Mouse (Mus musculus) gastrocnemius, adult 2 months (tissue): Measurements from ENCODE around the gene Wbp2. TPM values are rescaled to one million over a fixed set of nuclear protein-coding genes. Genes with fewer than 3 reads are reported as not detected.
"Not testable (repeated sequence)": the region's sequence is repeated elsewhere in the genome, so short reads cannot be mapped to it uniquely, and the experiment has no call there.

Experiments used
- DNase-seq: peaks from one replicate; pipeline ENCODE4 v3.0.0; 2022
- H3K27ac ChIP-seq: fragments of 200-600 bp; 2 replicates; pipeline ENCODE4 v1.8.1; 2022; ENCODE audit warnings: mild to moderate bottlenecking
- H3K4me3 ChIP-seq: fragments of 200-600 bp; 2 replicates; pipeline ENCODE4 v1.8.1; 2022; ENCODE audit warnings: mild to moderate bottlenecking, moderate library complexity
- CTCF ChIP-seq: fragments of 200-600 bp; IDR thresholded peaks from 2 replicates; pipeline ENCODE4 v1.8.1; 2022; ENCODE audit warnings: antibody characterized with exemption, mild to moderate bottlenecking, moderate library complexity
- intact Hi-C: fragments of 180-260 bp; cut with DNase I; formaldehyde crosslinking; loops from one replicate; pipeline ENCODE4 v1.15.1; 2025
- total RNA-seq, 2 experiments: library from RNA; stranded (reverse); gene quantifications; 2 replicates each; pipeline ENCODE4 v1.2.3; 2021

The Wbp2 gene
- total RNA-seq, 2 experiments from 2014 or later = 77.2 to 81.8 TPM

DNA sequence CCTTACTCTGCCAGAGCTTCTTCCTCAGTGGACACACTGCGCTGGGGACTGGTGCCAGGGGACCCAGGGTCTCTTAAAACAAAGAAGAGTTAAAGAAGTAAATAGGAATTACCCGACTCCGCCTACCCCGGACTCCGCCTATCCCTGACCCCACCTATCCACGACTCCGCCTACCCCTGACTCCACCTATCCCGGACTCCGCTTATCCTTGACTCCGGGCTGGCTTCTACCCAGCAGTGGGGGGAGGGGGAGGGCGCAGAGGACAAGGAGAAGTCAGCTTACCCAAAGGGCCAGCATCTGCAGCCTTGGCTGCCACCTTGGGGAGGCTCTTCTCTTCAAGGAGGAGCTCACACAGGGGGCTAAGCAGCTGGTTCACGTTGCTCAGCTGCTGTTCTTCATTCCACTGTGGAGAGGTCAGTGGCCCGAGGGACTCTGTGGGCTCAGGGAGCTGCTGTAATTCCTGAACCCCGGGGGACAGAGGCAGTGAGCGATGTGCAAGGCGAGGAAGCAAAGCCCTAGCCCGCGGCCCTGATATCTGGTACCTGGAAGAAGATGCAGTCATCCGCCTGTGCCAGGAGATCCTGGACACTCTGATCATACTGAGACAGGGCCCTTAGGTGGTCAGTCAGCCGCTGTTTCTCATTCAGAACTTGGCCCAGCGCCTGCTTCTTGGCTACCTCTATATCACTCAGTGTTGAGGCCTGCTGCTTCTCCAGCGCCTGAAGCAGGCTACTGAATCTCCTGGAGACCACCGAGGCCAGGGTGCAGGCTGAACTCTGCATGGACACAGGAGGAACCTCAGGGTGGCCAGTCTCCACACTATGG is 40.6 kb upstream of the Wbp2 start, which contains the start of gene Trim47:
TSS of gene Trim47 (minus strand) at position 55 of the 825 bp plus-strand sequence.
- no peak for TF ChIP-seq CTCF
- H3K4me3 ChIP-seq = peak within 1 kb of the TSS; percentile 40
- peak; percentile 84 for DNase-seq
- H3K27ac ChIP-seq = peak within 1 kb of the TSS; percentile 57
- intact Hi-C loops = no loop called here

- DNase-seq = no peak
- Histone ChIP-seq H3K27ac (no peak overlapping the region), H3K4me3 (no peak overlapping the region)
- intact Hi-C loops = no loop called here
- no peak for TF ChIP-seq CTCF
Observed at GRCm38 (mm10) chr11:116126261-116126660, 39.5 kb upstream of the Wbp2 start.

DNA sequence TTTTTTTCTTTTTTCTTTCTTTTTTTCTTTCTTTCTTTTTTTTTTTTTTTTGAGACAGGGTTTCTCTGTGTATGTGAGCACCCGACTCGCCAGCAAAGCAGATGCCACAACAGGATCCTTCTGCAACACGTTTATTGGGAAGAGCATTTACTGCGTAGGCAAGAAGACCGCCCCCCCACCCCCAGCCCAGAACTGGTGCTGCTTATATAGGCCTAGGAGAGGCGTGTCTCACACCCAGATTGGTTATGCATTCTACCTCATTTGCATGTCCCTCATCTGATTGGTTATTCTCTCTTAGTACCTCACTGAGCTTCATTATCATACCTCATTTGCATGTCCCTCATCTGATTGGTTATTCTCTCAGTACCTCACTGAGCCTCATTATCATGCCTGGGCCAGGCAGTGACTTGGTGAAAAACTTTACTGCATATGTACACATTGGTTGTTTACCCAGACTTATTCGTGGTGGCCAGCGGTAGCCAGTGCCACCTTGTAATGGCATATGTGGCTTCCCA is 35.0 kb upstream of the Wbp2 start:
- H3K27ac ChIP-seq, intact Hi-C loops, DNase-seq, H3K4me3 ChIP-seq: not testable (repeated sequence)

DNA sequence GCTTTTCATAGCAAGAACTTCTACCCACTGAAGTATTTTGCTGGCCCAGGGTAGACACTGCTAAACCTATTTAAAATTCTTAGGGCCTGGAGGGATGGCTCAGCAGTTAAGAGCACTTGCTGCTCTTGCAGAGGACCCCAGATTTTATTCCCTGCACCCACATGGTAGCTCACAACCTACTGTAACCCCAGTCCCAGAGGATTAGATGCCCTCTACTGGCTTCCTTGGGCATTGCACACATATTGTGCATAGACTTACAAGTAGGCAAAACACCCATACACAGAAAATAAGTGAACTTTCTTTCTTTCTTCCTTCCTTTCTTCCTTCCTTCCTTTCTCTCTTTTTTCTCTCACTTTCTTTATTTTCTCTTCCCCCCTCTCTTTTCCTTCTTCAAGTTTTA is 31.0 kb upstream of the Wbp2 start:
- H3K4me3 ChIP-seq = no peak overlapping the region
- peak; percentile 31 for DNase-seq
- TF ChIP-seq CTCF = peak; percentile 48
- intact Hi-C loops = no loop called here
- H3K27ac ChIP-seq = no peak overlapping the region

DNA sequence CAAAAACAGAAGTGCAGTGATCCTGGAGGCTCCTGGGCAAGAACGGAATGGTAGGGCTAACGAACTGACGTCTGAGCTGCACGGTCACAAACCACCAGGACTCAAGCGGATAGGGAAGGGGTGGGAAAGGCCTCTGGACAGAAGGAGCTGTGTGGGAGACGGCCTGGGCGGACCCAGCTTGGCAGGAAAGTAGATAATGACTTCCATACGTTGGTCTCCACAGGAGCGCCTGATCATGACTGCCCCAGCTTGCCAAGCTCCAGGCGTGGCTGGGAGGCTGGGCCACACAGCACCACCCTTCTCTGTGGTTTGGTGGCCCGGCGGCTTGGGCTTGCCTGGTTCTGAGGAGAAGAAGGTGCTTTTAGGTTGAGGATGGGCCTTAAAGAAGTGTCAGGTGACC is 30.4 kb upstream of the Wbp2 start:
- no peak for TF ChIP-seq CTCF
- DNase-seq = peak; percentile 53
- no peak overlapping the region for H3K4me3 ChIP-seq
- no peak overlapping the region; the same call in 1 of the 2 replicates for H3K27ac ChIP-seq
- intact Hi-C loops = no loop called here

GRCm38 (mm10) chr11:116111611-116112203 is 24.9 kb upstream of the Wbp2 start:
- no peak overlapping the region for H3K27ac ChIP-seq
- intact Hi-C loops = loop anchor here (2.0 kb wide), 1 partner anchor 19 kb away; the partner anchor contains the start of gene Trim65
- peak; percentile 22; the same call in 1 of the 2 replicates for TF ChIP-seq CTCF
- DNase-seq = no peak
- no peak overlapping the region for H3K4me3 ChIP-seq

DNA sequence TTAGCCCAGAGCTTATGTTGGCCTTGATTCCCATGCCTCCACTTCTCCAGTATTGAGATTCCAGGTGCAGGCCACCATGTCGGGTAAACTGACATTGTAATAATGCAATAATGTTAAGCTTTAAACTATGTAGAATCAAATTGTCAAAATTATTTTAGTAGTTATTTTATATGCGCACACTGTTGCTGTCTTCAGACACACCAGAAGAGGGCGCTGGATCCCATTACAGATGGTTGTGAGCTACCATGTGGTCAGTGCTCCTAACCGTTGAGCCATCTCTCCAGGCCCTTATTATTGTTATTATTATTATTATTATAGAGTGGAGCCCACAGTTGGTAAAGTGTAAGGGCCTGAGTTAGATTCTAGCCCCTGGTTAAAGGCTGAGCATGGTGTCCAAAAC is 24.3 kb upstream of the Wbp2 start:
- TF ChIP-seq CTCF = peak; percentile 36
- intact Hi-C loops = loop anchor here (2.0 kb wide), 1 partner anchor 20 kb away; the partner anchor contains the start of gene Trim65
- no peak for DNase-seq
- Histone ChIP-seq H3K27ac (peak overlapping the region; percentile 91), H3K4me3 (peak overlapping the region; percentile 93)

DNA sequence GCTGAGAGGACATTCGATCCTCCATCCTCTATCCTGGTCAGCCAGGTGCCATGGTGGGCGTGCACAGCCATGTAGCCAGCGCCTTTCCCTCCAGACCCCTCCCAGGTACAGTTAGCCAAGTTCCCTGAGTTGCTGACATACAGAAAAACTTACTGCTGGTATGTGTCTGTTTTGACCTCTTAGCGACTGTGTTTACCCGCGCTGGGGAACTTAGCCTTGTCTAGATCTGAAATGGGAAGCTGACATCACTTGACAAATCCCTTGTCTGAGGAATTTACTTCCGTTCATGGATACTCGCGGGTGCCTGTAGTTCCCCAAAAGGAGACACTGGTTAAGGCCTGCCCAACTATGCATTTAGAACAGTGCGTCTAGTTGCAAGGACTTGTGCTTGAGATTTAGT is 23.7 kb upstream of the Wbp2 start:
- intact Hi-C loops = loop anchor here (2.0 kb wide), 1 partner anchor 20 kb away; the partner anchor contains the start of gene Trim65
- Histone ChIP-seq H3K27ac (peak overlapping the region; percentile 91), H3K4me3 (peak overlapping the region; percentile 93)
- TF ChIP-seq CTCF = no peak
- no peak for DNase-seq

DNA sequence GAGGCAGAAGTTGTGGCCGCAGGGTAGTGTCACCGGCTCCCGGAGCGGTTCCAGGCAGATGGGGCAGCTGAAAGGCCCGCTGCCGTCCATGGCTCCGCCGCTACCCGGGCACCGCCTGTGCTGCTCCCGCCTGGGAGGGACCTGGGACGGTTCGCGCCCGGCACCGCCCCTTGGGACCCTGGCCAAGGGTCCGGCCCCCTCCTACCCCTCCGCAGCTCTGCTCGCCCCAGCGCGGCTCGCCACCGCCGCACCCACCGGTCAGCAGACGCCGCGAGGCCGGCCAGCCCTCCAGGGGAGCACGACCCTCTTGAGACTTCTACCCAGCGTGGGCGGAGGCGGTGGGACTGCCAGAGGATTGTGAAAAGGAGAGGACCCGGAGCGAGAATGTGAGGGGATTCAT is 23.3 kb upstream of the Wbp2 start:
- TF ChIP-seq CTCF = no peak
- intact Hi-C loops = loop anchor here (2.0 kb wide), 1 partner anchor 21 kb away; the partner anchor contains the start of gene Trim65
- peak; percentile 94 for DNase-seq
- Histone ChIP-seq H3K27ac (peak overlapping the region; percentile 91), H3K4me3 (peak overlapping the region; percentile 93)

GRCm38 (mm10) chr11:116109441-116110081 is 22.8 kb upstream of the Wbp2 start:
- Histone ChIP-seq H3K4me3 (peak overlapping the region; percentile 93), H3K27ac (peak overlapping the region; percentile 91)
- no peak for TF ChIP-seq CTCF
- DNase-seq = peak; percentile 69
- intact Hi-C loops = loop anchor here (2.0 kb wide), 1 partner anchor 21 kb away; the partner anchor contains the start of gene Trim65

- peak overlapping the region; percentile 93 for H3K4me3 ChIP-seq
- TF ChIP-seq CTCF = no peak
- peak; percentile 89 for DNase-seq
- intact Hi-C loops = no loop called here
- H3K27ac ChIP-seq = peak overlapping the region; percentile 91
Observed at GRCm38 (mm10) chr11:116108464-116109137, 21.8 kb upstream of the Wbp2 start.

DNA sequence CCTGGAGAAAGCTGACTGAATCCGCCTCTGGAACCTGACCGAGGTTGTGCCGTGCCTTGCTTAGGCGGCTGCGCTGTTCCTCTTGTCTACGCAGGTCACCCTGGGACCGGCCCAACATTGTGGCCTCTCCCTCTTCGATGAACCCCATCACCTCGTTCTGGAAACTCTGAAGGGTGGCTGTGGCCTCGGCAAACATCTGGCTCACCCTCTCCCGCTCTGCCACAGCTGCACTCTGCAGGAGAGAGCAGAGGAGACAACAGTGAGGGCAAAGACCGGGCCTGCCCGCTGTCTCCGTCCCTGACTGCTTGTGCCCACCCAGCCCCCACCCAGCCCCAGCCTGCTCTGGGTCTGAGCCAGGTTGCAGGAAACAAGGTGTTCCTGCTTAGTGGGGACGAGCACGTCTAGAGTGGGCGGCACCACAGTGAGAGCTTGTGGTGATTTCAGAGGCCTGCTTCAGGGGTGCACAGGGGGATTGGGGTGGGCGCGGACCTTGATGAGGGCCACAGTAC is 21.0 kb upstream of the Wbp2 start:
- peak overlapping the region; percentile 91 for H3K27ac ChIP-seq
- intact Hi-C loops = no loop called here
- TF ChIP-seq CTCF = no peak
- no peak for DNase-seq
- peak overlapping the region; percentile 93 for H3K4me3 ChIP-seq
